Mouse (Mus musculus) kidney, embryonic 14.5 days (tissue): Measurements from ENCODE around the gene Slc52a3. TPM values are rescaled to one million over a fixed set of nuclear protein-coding genes. Genes with fewer than 3 reads are reported as not detected.

Experiments
- ATAC-seq: fragments of 200-750 bp; cut with Nextera tagmentation; 2 replicates; pipeline ENCODE4 v1.8.0; 2017; ENCODE audit warnings: moderate number of reproducible peaks, mild to moderate bottlenecking, moderate TSS enrichment, moderate library complexity; ENCODE audit not compliant: low FRiP score, low TSS enrichment
- H3K27ac ChIP-seq: fragments of 300-500 bp; sonication (generic); 2 replicates; pipeline ENCODE4 v1.5.1; 2014; ENCODE audit warnings: low read depth, mild to moderate bottlenecking, low read length, moderate library complexity, mixed read lengths
- H3K27me3 ChIP-seq: fragments of 300-500 bp; sonication (generic); 2 replicates; pipeline ENCODE4 v1.6.1; 2014; ENCODE audit warnings: mild to moderate bottlenecking, low read length; ENCODE audit not compliant: control insufficient read depth, insufficient read depth
- H3K36me3 ChIP-seq: fragments of 300-500 bp; sonication (generic); 2 replicates; pipeline ENCODE4 v1.6.1; 2014; ENCODE audit warnings: low read length, mixed read lengths; ENCODE audit not compliant: control insufficient read depth, insufficient read depth
- H3K4me1 ChIP-seq: fragments of 300-500 bp; sonication (generic); 2 replicates; pipeline ENCODE4 v1.6.1; 2014; ENCODE audit warnings: low read length, mixed read lengths; ENCODE audit not compliant: control insufficient read depth, insufficient read depth
- H3K4me2 ChIP-seq: fragments of 300-500 bp; sonication (generic); replicated peaks from 2 replicates; pipeline ENCODE4 v1.6.1; 2014; ENCODE audit warnings: low read depth, mild to moderate bottlenecking, low read length
- H3K4me3 ChIP-seq: fragments of 300-500 bp; sonication (generic); 2 replicates; pipeline ENCODE4 v1.5.1; 2014; ENCODE audit warnings: mild to moderate bottlenecking, low read length
- H3K9ac ChIP-seq: fragments of 300-500 bp; sonication (generic); 2 replicates; pipeline ENCODE4 v1.6.1; 2014; ENCODE audit warnings: low read depth, mild to moderate bottlenecking, low read length, moderate library complexity
- H3K9me3 ChIP-seq: fragments of 300-500 bp; sonication (generic); 2 replicates; pipeline ENCODE4 v1.6.1; 2016; ENCODE audit warnings: low read length; ENCODE audit not compliant: control insufficient read depth
- WGBS: fragments of 180-500 bp; shearing (Covaris S2); extraction: QIAGEN DNeasy Blood & Tissue Kit; methylation state at CpG from one replicate; pipeline ENCODE4 v1.1.7; 2014; 5-methylcytosine and 5-hydroxymethylcytosine counted together
- polyA plus RNA-seq: library from polyadenylated mRNA; unstranded; fragments of >200 nt; fragmentation: Nextera tagmentation; extraction: Ambion mirVana; gene quantifications from 2 replicates; pipeline ENCODE4 v1.2.1, GENCODE M21; 2014

Slc52a3 gene
- polyA plus RNA-seq, 1 experiment from 2014 or later = 6.8 TPM

GRCm38 (mm10) chr2:151999669-152000290 is 3.5 kb downstream of the Slc52a3 start:
- Histone ChIP-seq H3K9ac (no peak overlapping the region), H3K27me3 (peaks cover 36% of the 10 kb centered on the region), H3K4me1 (peaks cover 16% of the 10 kb centered on the region), H3K4me3 (peak overlapping the region; percentile 12; the same call in 1 of the 2 replicates), H3K27ac (no peak overlapping the region), H3K9me3 (no peaks in the 10 kb centered on the region), H3K36me3 (no peaks in the 10 kb centered on the region), H3K4me2 (peak overlapping the region; percentile 29)
- 8% methylated on average over 20 of the region's 20 CpGs for WGBS
- ATAC-seq = peak; percentile 14; the same call in 1 of the 2 replicates

DNA sequence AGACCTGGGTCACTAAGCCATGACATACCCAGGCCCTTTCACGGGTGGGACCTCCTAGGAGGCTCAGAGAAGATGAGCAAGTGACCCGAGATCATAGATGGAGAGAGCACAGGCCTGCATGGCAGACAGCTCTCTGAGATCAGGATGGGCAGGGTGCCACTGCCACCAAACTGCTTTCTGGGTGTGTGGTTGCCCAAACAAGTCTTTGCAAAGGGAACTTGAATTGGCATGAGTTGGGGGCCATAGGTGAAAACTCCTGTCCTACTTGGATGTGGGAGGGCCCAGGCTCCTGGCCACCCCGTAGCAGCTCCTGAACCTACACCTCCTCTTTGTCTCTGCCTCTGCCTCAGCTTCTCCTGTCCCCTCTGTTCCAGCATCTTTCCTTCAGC is 4.0 kb downstream of the Slc52a3 start:
- ATAC-seq = peak; percentile 7; the same call in 1 of the 2 replicates
- Histone ChIP-seq H3K27ac (no peak overlapping the region), H3K4me2 (peak overlapping the region; percentile 29; the same call in 1 of the 2 replicates), H3K27me3 (peaks cover 32% of the 10 kb centered on the region), H3K9me3 (no peaks in the 10 kb centered on the region), H3K36me3 (no peaks in the 10 kb centered on the region), H3K4me1 (peaks cover 16% of the 10 kb centered on the region), H3K4me3 (no peak overlapping the region; the same call in 1 of the 2 replicates), H3K9ac (no peak overlapping the region)
- WGBS = 46% methylated on average over 3 of the region's 3 CpGs

DNA sequence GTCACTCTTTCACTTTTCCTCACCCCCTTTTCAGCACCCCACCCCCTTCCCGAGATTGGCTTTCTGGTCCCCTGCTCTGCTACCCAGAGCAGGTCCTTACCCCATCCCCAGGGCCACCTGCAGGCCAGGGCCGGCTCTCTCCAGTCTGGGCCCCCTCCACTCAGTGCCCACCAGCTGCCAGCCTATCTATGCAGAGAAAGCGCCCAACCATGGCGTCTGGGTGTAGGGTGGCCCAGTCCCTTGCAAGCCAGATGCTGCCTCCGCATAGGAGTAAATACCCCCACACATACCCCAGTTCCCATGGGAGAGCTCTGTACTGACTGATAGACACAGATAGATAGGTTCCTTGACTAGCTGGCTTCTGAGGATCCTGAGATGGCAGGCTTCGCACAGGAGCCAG is 4.4 kb downstream of the Slc52a3 start:
- peaks cover 27% of the 10 kb centered on the region for H3K27me3 ChIP-seq
- no peak overlapping the region for H3K9ac ChIP-seq
- 40% methylated on average over 6 of the region's 6 CpGs for WGBS
- peaks cover 16% of the 10 kb centered on the region for H3K4me1 ChIP-seq
- peak; percentile 73 for ATAC-seq
- no peak overlapping the region for H3K4me2 ChIP-seq
- no peak overlapping the region for H3K27ac ChIP-seq
- H3K36me3 ChIP-seq = no peaks in the 10 kb centered on the region
- H3K9me3 ChIP-seq = no peaks in the 10 kb centered on the region
- no peak overlapping the region for H3K4me3 ChIP-seq

GRCm38 (mm10) chr2:152002529-152002928 is 6.2 kb downstream of the Slc52a3 start:
- H3K27me3 ChIP-seq = peaks cover 17% of the 10 kb centered on the region
- WGBS = 47% methylated on average over 6 of the region's 6 CpGs
- H3K4me2 ChIP-seq = no peak overlapping the region
- no peak for ATAC-seq
- H3K4me3 ChIP-seq = no peak overlapping the region
- no peak overlapping the region for H3K27ac ChIP-seq
- no peaks in the 10 kb centered on the region for H3K36me3 ChIP-seq
- H3K9ac ChIP-seq = no peak overlapping the region
- peaks cover 16% of the 10 kb centered on the region for H3K4me1 ChIP-seq
- no peaks in the 10 kb centered on the region for H3K9me3 ChIP-seq

DNA sequence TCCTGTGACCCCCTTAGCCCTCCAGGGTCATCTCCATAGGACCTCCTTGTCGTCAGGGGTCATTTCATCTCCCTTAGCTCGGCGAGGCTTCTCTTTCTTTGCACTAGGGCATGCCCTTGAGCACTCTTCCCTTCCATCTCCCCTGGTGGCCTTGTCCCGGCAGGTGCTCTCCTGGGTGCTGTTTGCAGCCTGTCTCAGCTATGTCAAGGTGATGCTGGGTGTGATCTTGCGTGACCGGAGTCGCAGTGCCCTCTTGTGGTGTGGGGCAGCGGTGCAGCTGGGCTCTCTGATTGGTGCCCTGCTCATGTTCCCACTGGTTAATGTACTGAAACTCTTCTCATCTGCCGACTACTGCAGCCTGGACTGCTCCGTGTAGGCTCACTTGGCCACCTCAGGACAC is 11.5 kb downstream of the Slc52a3 start:
- H3K27me3 ChIP-seq = no peaks in the 10 kb centered on the region; the same call in 1 of the 2 replicates
- no peak for ATAC-seq
- no peak overlapping the region for H3K27ac ChIP-seq
- no peak overlapping the region for H3K9ac ChIP-seq
- H3K4me3 ChIP-seq = no peak overlapping the region
- H3K4me1 ChIP-seq = no peaks in the 10 kb centered on the region
- WGBS = 42% methylated on average over 10 of the region's 10 CpGs
- H3K36me3 ChIP-seq = no peaks in the 10 kb centered on the region
- H3K9me3 ChIP-seq = no peaks in the 10 kb centered on the region
- H3K4me2 ChIP-seq = no peak overlapping the region

DNA sequence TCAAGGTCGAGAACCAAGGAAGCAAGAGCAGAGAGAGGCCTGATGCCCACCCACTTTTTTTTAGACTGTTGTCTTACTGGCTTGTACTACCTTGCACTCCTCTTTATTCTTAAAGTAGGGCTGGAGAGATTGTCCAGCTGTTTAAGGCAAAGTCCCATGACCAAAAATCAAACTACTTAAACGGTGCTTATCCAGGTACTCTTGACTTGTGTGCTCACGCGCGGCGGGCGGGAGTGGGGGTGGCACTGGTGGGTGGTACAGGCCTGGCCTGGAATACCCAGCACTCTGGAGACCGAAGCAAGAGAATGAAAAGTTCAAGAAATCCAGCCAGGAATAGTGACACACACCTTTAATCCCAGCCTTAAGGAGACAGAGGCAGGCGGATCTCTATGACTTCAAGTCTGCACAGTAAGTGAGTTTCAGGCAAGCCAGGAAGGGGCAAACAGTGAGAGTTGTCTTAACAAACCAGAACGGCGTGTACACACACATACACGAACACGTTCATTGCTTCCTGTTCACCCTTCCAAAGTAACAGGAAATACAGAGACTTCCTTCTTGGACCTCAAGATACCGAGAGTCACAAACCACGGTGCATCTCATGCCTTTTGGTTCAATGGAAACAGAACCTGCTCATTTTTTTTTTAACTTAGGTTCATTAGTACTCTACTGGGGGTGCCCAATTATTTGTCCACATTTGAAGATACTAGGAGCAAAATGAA is 12.9 kb downstream of the Slc52a3 start:
- Histone ChIP-seq H3K27me3 (no peaks in the 10 kb centered on the region), H3K27ac (no peak overlapping the region), H3K4me3 (no peak overlapping the region), H3K9ac (no peak overlapping the region), H3K36me3 (no peaks in the 10 kb centered on the region), H3K4me1 (no peaks in the 10 kb centered on the region), H3K9me3 (no peaks in the 10 kb centered on the region), H3K4me2 (no peak overlapping the region)
- WGBS = 82% methylated on average over 15 of the region's 15 CpGs
- no peak for ATAC-seq

GRCm38 (mm10) chr2:152010251-152010650 is 13.9 kb downstream of the Slc52a3 start:
- Histone ChIP-seq H3K27me3 (no peaks in the 10 kb centered on the region), H3K9me3 (no peaks in the 10 kb centered on the region), H3K36me3 (no peaks in the 10 kb centered on the region), H3K4me2 (no peak overlapping the region), H3K9ac (no peak overlapping the region), H3K27ac (no peak overlapping the region), H3K4me1 (no peaks in the 10 kb centered on the region; the same call in 1 of the 2 replicates), H3K4me3 (no peak overlapping the region)
- 73% methylated on average over 9 of the region's 9 CpGs for WGBS
- no peak for ATAC-seq

DNA sequence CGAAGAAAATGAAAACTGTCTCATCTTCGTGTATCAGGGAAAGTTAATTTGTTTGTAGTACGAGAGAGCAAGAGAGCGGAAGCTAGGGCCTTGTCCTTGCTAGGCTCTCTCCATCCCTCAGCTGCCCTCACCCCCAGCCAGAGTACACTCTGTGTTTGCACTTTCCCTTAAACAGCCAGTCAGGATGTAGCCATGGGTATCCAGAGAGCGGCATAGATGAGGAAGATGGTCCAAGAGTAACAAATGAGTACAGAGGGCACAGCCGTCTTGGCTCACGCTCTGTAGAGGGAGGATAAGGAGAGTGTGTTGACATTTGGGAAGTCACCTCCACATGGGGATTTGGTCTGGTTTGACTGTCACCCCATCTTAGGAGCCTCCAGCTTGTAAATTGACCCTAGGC is 14.3 kb downstream of the Slc52a3 start:
- no peaks in the 10 kb centered on the region for H3K36me3 ChIP-seq
- H3K27ac ChIP-seq = no peak overlapping the region
- 88% methylated on average over 7 of the region's 7 CpGs for WGBS
- H3K9ac ChIP-seq = no peak overlapping the region
- H3K4me3 ChIP-seq = no peak overlapping the region
- no peak overlapping the region for H3K4me2 ChIP-seq
- ATAC-seq = no peak
- H3K27me3 ChIP-seq = no peaks in the 10 kb centered on the region
- H3K4me1 ChIP-seq = peaks cover 3% of the 10 kb centered on the region; the same call in 1 of the 2 replicates
- H3K9me3 ChIP-seq = no peaks in the 10 kb centered on the region

DNA sequence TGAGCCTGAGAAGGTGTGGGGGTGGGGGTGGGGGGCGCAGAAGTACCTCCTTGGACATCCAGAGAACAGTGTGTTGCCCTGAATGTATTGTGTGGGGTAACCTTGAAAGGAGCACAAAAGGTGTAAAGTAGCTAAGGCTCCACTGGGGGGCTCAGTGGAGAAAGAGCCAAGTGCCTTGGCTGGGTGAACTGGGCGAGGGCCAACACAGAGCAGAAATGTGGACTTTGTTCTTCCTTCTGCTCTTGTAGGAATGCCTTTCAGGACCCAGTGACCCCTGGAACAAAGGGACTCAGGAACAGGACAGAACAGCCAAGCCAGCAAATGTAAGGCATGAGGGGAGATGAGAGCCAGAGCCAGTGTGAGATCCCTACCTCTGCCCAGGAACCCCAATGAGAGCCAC is 15.4 kb downstream of the Slc52a3 start:
- no peak overlapping the region for H3K9ac ChIP-seq
- peak; percentile 56; the same call in 1 of the 2 replicates for ATAC-seq
- H3K4me2 ChIP-seq = no peak overlapping the region
- H3K9me3 ChIP-seq = no peaks in the 10 kb centered on the region
- 45% methylated on average over 2 of the region's 2 CpGs for WGBS
- no peaks in the 10 kb centered on the region for H3K27me3 ChIP-seq
- no peaks in the 10 kb centered on the region for H3K36me3 ChIP-seq
- no peak overlapping the region for H3K27ac ChIP-seq
- no peak overlapping the region for H3K4me3 ChIP-seq
- peaks cover 3% of the 10 kb centered on the region; the same call in 1 of the 2 replicates for H3K4me1 ChIP-seq
